Mouse (Mus musculus) limb, embryonic 12.5 days (tissue): ENCODE measurements around the gene Emc6. TPM values are rescaled to one million over a fixed set of nuclear protein-coding genes. Genes with fewer than 3 reads are reported as not detected.

Experiments used
- ATAC-seq: fragments of 200-750 bp; cut with Nextera tagmentation; 2 replicates; pipeline ENCODE4 v1.8.0; 2017; ENCODE audit warnings: low read depth, moderate TSS enrichment; ENCODE audit not compliant: insufficient number of reproducible peaks, insufficient read depth, low FRiP score, low TSS enrichment
- H3K27ac ChIP-seq: fragments of 300-500 bp; sonication (generic); 2 replicates; pipeline ENCODE4 v1.5.1; 2016; ENCODE audit warnings: mild to moderate bottlenecking, moderate library complexity
- H3K27me3 ChIP-seq: fragments of 300-500 bp; sonication (generic); 2 replicates; pipeline ENCODE4 v1.6.1; 2016; ENCODE audit warnings: mild to moderate bottlenecking, moderate library complexity
- H3K36me3 ChIP-seq: fragments of 300-500 bp; sonication (generic); 2 replicates; pipeline ENCODE4 v1.6.1; 2016; ENCODE audit warnings: mild to moderate bottlenecking, moderate library complexity
- H3K4me1 ChIP-seq: fragments of 300-500 bp; sonication (generic); replicated peaks from 2 replicates; pipeline ENCODE4 v1.6.1; 2016
- H3K4me2 ChIP-seq: fragments of 300-500 bp; sonication (generic); 2 replicates; pipeline ENCODE4 v1.6.1; 2016; ENCODE audit warnings: mild to moderate bottlenecking, moderate library complexity
- H3K4me3 ChIP-seq: fragments of 300-500 bp; sonication (generic); replicated peaks from 2 replicates; pipeline ENCODE4 v1.5.1; 2016; ENCODE audit warnings: mild to moderate bottlenecking
- H3K9ac ChIP-seq: fragments of 300-500 bp; sonication (generic); replicated peaks from 2 replicates; pipeline ENCODE4 v1.6.1; 2016; ENCODE audit warnings: mild to moderate bottlenecking, moderate library complexity
- H3K9me3 ChIP-seq: fragments of 300-500 bp; sonication (generic); 2 replicates; pipeline ENCODE4 v1.6.1; 2016; ENCODE audit warnings: mild to moderate bottlenecking, moderate library complexity
- WGBS: fragments of 180-500 bp; shearing (Covaris S2); methylation state at CpG from one replicate; pipeline ENCODE4 v1.1.7; 2016; 5-methylcytosine and 5-hydroxymethylcytosine counted together
- polyA plus RNA-seq: library from polyadenylated mRNA; unstranded; fragments of >200 nt; fragmentation: Nextera tagmentation; extraction: Ambion mirVana; gene quantifications from 2 replicates; pipeline ENCODE4 v1.2.1, GENCODE M21; 2016

Emc6 gene
- polyA plus RNA-seq, 1 experiment from 2014 or later: 99.3 TPM

- peak overlapping the region; percentile 90 for H3K27ac ChIP-seq
- no peaks in the 10 kb centered on the region for H3K9me3 ChIP-seq
- peak overlapping the region; percentile 86 for H3K9ac ChIP-seq
- 2% methylated on average over 15 of the region's 15 CpGs for WGBS
- peak overlapping the region; percentile 76 for H3K4me2 ChIP-seq
- H3K36me3 ChIP-seq: peaks cover 29% of the 10 kb centered on the region
- H3K4me1 ChIP-seq: peaks cover 35% of the 10 kb centered on the region
- no peaks in the 10 kb centered on the region for H3K27me3 ChIP-seq
- peak overlapping the region; percentile 85 for H3K4me3 ChIP-seq
- no peak for ATAC-seq
Observed at GRCm38 (mm10) chr11:73176186-73176585, 651 bp downstream of the Emc6 start.

GRCm38 (mm10) chr11:73175612-73176011 is 1.2 kb downstream of the Emc6 start:
- Histone ChIP-seq H3K9me3 (no peaks in the 10 kb centered on the region), H3K4me3 (peak overlapping the region; percentile 85), H3K36me3 (peaks cover 31% of the 10 kb centered on the region), H3K27me3 (no peaks in the 10 kb centered on the region), H3K4me2 (peak overlapping the region; percentile 76), H3K27ac (no peak overlapping the region), H3K4me1 (peaks cover 35% of the 10 kb centered on the region), H3K9ac (peak overlapping the region; percentile 86)
- WGBS: 42% methylated on average over 8 of the region's 8 CpGs
- no peak for ATAC-seq

- no peak overlapping the region for H3K9ac ChIP-seq
- H3K27me3 ChIP-seq: no peaks in the 10 kb centered on the region
- H3K36me3 ChIP-seq: peaks cover 33% of the 10 kb centered on the region; the same call in 1 of the 2 replicates
- ATAC-seq: no peak
- H3K27ac ChIP-seq: peak overlapping the region; percentile 12; the same call in 1 of the 2 replicates
- no peak overlapping the region for H3K4me3 ChIP-seq
- 64% methylated on average over 5 of the region's 5 CpGs for WGBS
- H3K9me3 ChIP-seq: no peaks in the 10 kb centered on the region
- H3K4me1 ChIP-seq: peaks cover 23% of the 10 kb centered on the region
- H3K4me2 ChIP-seq: no peak overlapping the region
Observed at GRCm38 (mm10) chr11:73172186-73172585, 4.7 kb downstream of the Emc6 start.

GRCm38 (mm10) chr11:73169231-73169630 is 7.6 kb downstream of the Emc6 start:
- H3K4me2 ChIP-seq: no peak overlapping the region
- H3K27ac ChIP-seq: no peak overlapping the region
- 45% methylated on average over 4 of the region's 4 CpGs for WGBS
- H3K4me1 ChIP-seq: 0 out of 2 replicates have a peak, but pooled peaks cover 9% of the 10 kb centered on the region
- no peaks in the 10 kb centered on the region for H3K9me3 ChIP-seq
- no peak overlapping the region for H3K9ac ChIP-seq
- no peak for ATAC-seq
- peaks cover 25% of the 10 kb centered on the region; the same call in 1 of the 2 replicates for H3K36me3 ChIP-seq
- no peak overlapping the region for H3K4me3 ChIP-seq
- H3K27me3 ChIP-seq: no peaks in the 10 kb centered on the region

- 0 out of 2 replicates have a peak, but pooled peaks cover 9% of the 10 kb centered on the region for H3K4me1 ChIP-seq
- ATAC-seq: no peak
- peaks cover 18% of the 10 kb centered on the region; the same call in 1 of the 2 replicates for H3K36me3 ChIP-seq
- H3K4me2 ChIP-seq: no peak overlapping the region
- 81% methylated on average over 6 of the region's 6 CpGs for WGBS
- no peak overlapping the region for H3K9ac ChIP-seq
- no peaks in the 10 kb centered on the region for H3K27me3 ChIP-seq
- no peak overlapping the region for H3K4me3 ChIP-seq
- H3K27ac ChIP-seq: no peak overlapping the region
- no peaks in the 10 kb centered on the region for H3K9me3 ChIP-seq
Observed at GRCm38 (mm10) chr11:73168576-73168975, 8.3 kb downstream of the Emc6 start.

GRCm38 (mm10) chr11:73168071-73168470 is 8.8 kb downstream of the Emc6 start:
- no peak overlapping the region for H3K9ac ChIP-seq

GRCm38 (mm10) chr11:73162284-73162683 is 14.6 kb downstream of the Emc6 start:
- WGBS: 63% methylated on average over 5 of the region's 5 CpGs
- ATAC-seq: no peak
- peaks cover 40% of the 10 kb centered on the region for H3K27me3 ChIP-seq
- no peaks in the 10 kb centered on the region for H3K36me3 ChIP-seq
- H3K4me1 ChIP-seq: peaks cover 9% of the 10 kb centered on the region; the same call in 1 of the 2 replicates
- no peak overlapping the region for H3K4me3 ChIP-seq
- H3K9ac ChIP-seq: no peak overlapping the region
- no peaks in the 10 kb centered on the region for H3K9me3 ChIP-seq
- H3K27ac ChIP-seq: no peak overlapping the region
- H3K4me2 ChIP-seq: no peak overlapping the region

More at GRCm38 (mm10) chr11:73168071-73168470, 8.8 kb downstream of the Emc6 start:
- Histone ChIP-seq H3K4me1 (0 out of 2 replicates have a peak, but pooled peaks cover 9% of the 10 kb centered on the region), H3K4me2 (no peak overlapping the region), H3K27me3 (no peaks in the 10 kb centered on the region), H3K27ac (no peak overlapping the region), H3K4me3 (no peak overlapping the region), H3K36me3 (peaks cover 15% of the 10 kb centered on the region; the same call in 1 of the 2 replicates), H3K9me3 (no peaks in the 10 kb centered on the region)
- WGBS: 81% methylated on average over 8 of the region's 8 CpGs
- no peak for ATAC-seq

GRCm38 (mm10) chr11:73161616-73162015 is 15.2 kb downstream of the Emc6 start:
- H3K4me2 ChIP-seq: no peak overlapping the region
- WGBS: 92% methylated on average over 4 of the region's 4 CpGs
- no peaks in the 10 kb centered on the region for H3K9me3 ChIP-seq
- no peak overlapping the region for H3K9ac ChIP-seq
- peaks cover 46% of the 10 kb centered on the region for H3K27me3 ChIP-seq
- peaks cover 9% of the 10 kb centered on the region; the same call in 1 of the 2 replicates for H3K4me1 ChIP-seq
- H3K27ac ChIP-seq: no peak overlapping the region
- H3K36me3 ChIP-seq: no peaks in the 10 kb centered on the region
- no peak overlapping the region for H3K4me3 ChIP-seq
- no peak for ATAC-seq

- H3K36me3 ChIP-seq: no peaks in the 10 kb centered on the region
- H3K27ac ChIP-seq: no peak overlapping the region
- 19% methylated on average over 6 of the region's 6 CpGs for WGBS
- H3K4me2 ChIP-seq: peak overlapping the region; percentile 89
- no peaks in the 10 kb centered on the region for H3K9me3 ChIP-seq
- H3K4me1 ChIP-seq: peaks cover 9% of the 10 kb centered on the region; the same call in 1 of the 2 replicates
- H3K4me3 ChIP-seq: peak overlapping the region; percentile 49
- ATAC-seq: no peak
- H3K9ac ChIP-seq: no peak overlapping the region
- H3K27me3 ChIP-seq: peaks cover 48% of the 10 kb centered on the region
Observed at GRCm38 (mm10) chr11:73160811-73161200, 16.0 kb downstream of the Emc6 start.

GRCm38 (mm10) chr11:73159957-73160810 is 16.7 kb downstream of the Emc6 start, which contains the start of gene P2rx5:
Gene P2rx5, plus strand, starts transcription at chr11:73160421.
- ATAC-seq: no peak
- H3K27me3 ChIP-seq: peaks cover 54% of the 10 kb centered on the region
- H3K4me1 ChIP-seq: peaks cover 9% of the 10 kb centered on the region; the same call in 1 of the 2 replicates
- H3K4me2 ChIP-seq: peak within 1 kb of the TSS; percentile 89
- no peaks in the 10 kb centered on the region for H3K36me3 ChIP-seq
- WGBS: 2% methylated on average over 49 of the region's 49 CpGs
- H3K27ac ChIP-seq: no peak within 1 kb of the TSS
- H3K4me3 ChIP-seq: peak within 1 kb of the TSS; percentile 49
- H3K9ac ChIP-seq: peak within 1 kb of the TSS; percentile 56
- no peaks in the 10 kb centered on the region for H3K9me3 ChIP-seq

GRCm38 (mm10) chr11:73155071-73155470 is 21.8 kb downstream of the Emc6 start:
- ATAC-seq: no peak
- peaks cover 38% of the 10 kb centered on the region for H3K27me3 ChIP-seq
- H3K4me2 ChIP-seq: no peak overlapping the region
- 74% methylated on average over 6 of the region's 6 CpGs for WGBS
- no peaks in the 10 kb centered on the region for H3K4me1 ChIP-seq
- no peaks in the 10 kb centered on the region for H3K9me3 ChIP-seq
- no peaks in the 10 kb centered on the region for H3K36me3 ChIP-seq
- H3K4me3 ChIP-seq: no peak overlapping the region
- H3K27ac ChIP-seq: no peak overlapping the region
- H3K9ac ChIP-seq: no peak overlapping the region
